Mouse (Mus musculus): ENCODE measurements around the gene Dennd5a. TPM values are rescaled to one million over a fixed set of nuclear protein-coding genes. Genes with fewer than 3 reads are reported as not detected.

Dennd5a gene
- polyA plus RNA-seq, 1 experiment = 54.9 TPM

GRCm38 (mm10) chr7:109924965-109925364 lies 35.3 kb downstream of the Dennd5a start:
- TF ChIP-seq CTCF (IDR thresholded peaks at IDR 0.05; ENCODE audit: control insufficient read depth, insufficient read depth, low read length) (no peak), POLR2A (IDR thresholded peaks at IDR 0.05; ENCODE audit: borderline replicate concordance, control insufficient read depth, low read depth, low read length) (no peak)
- Histone ChIP-seq H3K4me1 (ENCODE audit: control insufficient read depth, insufficient read depth, low read length) (no peaks in the 10 kb centered on the region), H3K27ac (ENCODE audit: control insufficient read depth, insufficient read depth, low read depth, low read length, poor library complexity) (no peak overlapping the region), H3K4me3 (replicated peaks; ENCODE audit: control insufficient read depth, low read depth, low read length) (no peak overlapping the region)
- WGBS = 82% methylated on average over 2 of the region's 2 CpGs

GRCm38 (mm10) chr7:109922889-109923288 lies 37.4 kb downstream of the Dennd5a start:
- TF ChIP-seq POLR2A (IDR thresholded peaks at IDR 0.05; ENCODE audit: borderline replicate concordance, control insufficient read depth, low read depth, low read length) (no peak), CTCF (IDR thresholded peaks at IDR 0.05; ENCODE audit: control insufficient read depth, insufficient read depth, low read length) (no peak)
- no peaks in the 10 kb centered on the region for H3K4me1 ChIP-seq (ENCODE audit: control insufficient read depth, insufficient read depth, low read length)
- no peak overlapping the region for H3K27ac ChIP-seq (ENCODE audit: control insufficient read depth, insufficient read depth, low read depth, low read length, poor library complexity)
- no peak overlapping the region for H3K4me3 ChIP-seq (replicated peaks; ENCODE audit: control insufficient read depth, low read depth, low read length)
- WGBS = 87% methylated on average over 4 of the region's 4 CpGs

DNA sequence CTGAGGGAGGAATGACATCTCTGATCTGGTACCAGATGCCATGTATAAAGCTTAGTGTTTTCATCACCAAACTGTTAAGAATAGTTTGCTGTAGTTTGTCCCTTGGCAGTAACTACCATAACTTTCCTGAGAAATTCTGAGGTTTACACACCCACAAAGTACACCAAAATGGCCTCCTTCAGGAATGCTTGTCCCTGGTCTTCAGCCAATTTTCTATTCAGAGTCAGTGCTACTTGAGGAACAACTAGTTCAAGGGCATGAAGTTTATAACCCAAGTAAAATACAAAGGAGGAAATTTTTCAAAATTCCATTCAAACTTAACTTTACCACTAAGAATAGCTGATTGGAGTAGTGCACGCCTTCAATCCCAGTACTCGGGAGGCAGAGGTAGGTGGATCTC lies 54.1 kb downstream of the Dennd5a start:
- Histone ChIP-seq H3K4me3 (replicated peaks; ENCODE audit: control insufficient read depth, low read depth, low read length) (no peak overlapping the region), H3K4me1 (ENCODE audit: control insufficient read depth, insufficient read depth, low read length) (peaks cover 1% of the 10 kb centered on the region; the same call in 1 of the 2 replicates), H3K27ac (ENCODE audit: control insufficient read depth, insufficient read depth, low read depth, low read length, poor library complexity) (no peak overlapping the region)
- WGBS = 87% methylated on average over 2 of the region's 2 CpGs
- TF ChIP-seq CTCF (IDR thresholded peaks at IDR 0.05; ENCODE audit: control insufficient read depth, insufficient read depth, low read length) (no peak), POLR2A (IDR thresholded peaks at IDR 0.05; ENCODE audit: borderline replicate concordance, control insufficient read depth, low read depth, low read length) (no peak)

GRCm38 (mm10) chr7:109900921-109901320 lies 59.3 kb downstream of the Dennd5a start:
- no peak for TF ChIP-seq CTCF (IDR thresholded peaks at IDR 0.05; ENCODE audit: control insufficient read depth, insufficient read depth, low read length)
- TF ChIP-seq POLR2A (IDR thresholded peaks at IDR 0.05; ENCODE audit: borderline replicate concordance, control insufficient read depth, low read depth, low read length) = no peak
- peaks cover 1% of the 10 kb centered on the region; the same call in 1 of the 2 replicates for H3K4me1 ChIP-seq (ENCODE audit: control insufficient read depth, insufficient read depth, low read length)
- H3K4me3 ChIP-seq (replicated peaks; ENCODE audit: control insufficient read depth, low read depth, low read length) = no peak overlapping the region
- WGBS = 24% methylated on average over 9 of the region's 9 CpGs
- H3K27ac ChIP-seq (ENCODE audit: control insufficient read depth, insufficient read depth, low read depth, low read length, poor library complexity) = peak overlapping the region; percentile 54

GRCm38 (mm10) chr7:109898911-109899310 lies 61.4 kb downstream of the Dennd5a start:
- TF ChIP-seq CTCF (IDR thresholded peaks at IDR 0.05; ENCODE audit: control insufficient read depth, insufficient read depth, low read length) (no peak), POLR2A (IDR thresholded peaks at IDR 0.05; ENCODE audit: borderline replicate concordance, control insufficient read depth, low read depth, low read length) (no peak)
- Histone ChIP-seq H3K4me1 (ENCODE audit: control insufficient read depth, insufficient read depth, low read length) (peaks cover 1% of the 10 kb centered on the region; the same call in 1 of the 2 replicates), H3K4me3 (replicated peaks; ENCODE audit: control insufficient read depth, low read depth, low read length) (no peak overlapping the region), H3K27ac (ENCODE audit: control insufficient read depth, insufficient read depth, low read depth, low read length, poor library complexity) (no peak overlapping the region)

- Histone ChIP-seq H3K4me3 (replicated peaks; ENCODE audit: control insufficient read depth, low read depth, low read length) (no peak overlapping the region), H3K27ac (ENCODE audit: control insufficient read depth, insufficient read depth, low read depth, low read length, poor library complexity) (no peak overlapping the region), H3K4me1 (ENCODE audit: control insufficient read depth, insufficient read depth, low read length) (no peaks in the 10 kb centered on the region)
- TF ChIP-seq CTCF (IDR thresholded peaks at IDR 0.05; ENCODE audit: control insufficient read depth, insufficient read depth, low read length) = peak; percentile 84
- no peak for TF ChIP-seq POLR2A (IDR thresholded peaks at IDR 0.05; ENCODE audit: borderline replicate concordance, control insufficient read depth, low read depth, low read length)
- 43% methylated on average over 3 of the region's 3 CpGs for WGBS
Observed at GRCm38 (mm10) chr7:109892530-109892929, 67.7 kb downstream of the Dennd5a start.

DNA sequence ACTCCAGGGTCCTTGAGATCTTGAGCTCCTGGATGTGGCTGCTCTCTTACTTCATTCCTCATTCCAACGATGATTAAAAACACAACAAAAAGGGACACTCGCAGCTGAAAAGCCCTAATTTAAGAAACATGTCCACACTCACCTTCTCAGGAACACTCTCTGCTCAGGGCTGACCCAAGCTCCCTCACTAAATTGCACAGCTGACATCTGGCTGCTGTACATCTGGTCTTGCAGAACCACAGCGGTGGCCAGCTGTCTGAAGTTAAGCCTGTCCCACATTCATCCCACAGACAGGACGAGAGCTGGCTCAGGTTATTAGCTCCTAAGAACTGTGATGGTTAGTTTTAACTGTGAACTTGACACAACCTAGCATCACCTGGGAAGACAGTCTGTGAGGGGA lies 68.5 kb downstream of the Dennd5a start:
- TF ChIP-seq CTCF (IDR thresholded peaks at IDR 0.05; ENCODE audit: control insufficient read depth, insufficient read depth, low read length) (no peak), POLR2A (IDR thresholded peaks at IDR 0.05; ENCODE audit: borderline replicate concordance, control insufficient read depth, low read depth, low read length) (no peak)
- Histone ChIP-seq H3K4me1 (ENCODE audit: control insufficient read depth, insufficient read depth, low read length) (no peaks in the 10 kb centered on the region), H3K4me3 (replicated peaks; ENCODE audit: control insufficient read depth, low read depth, low read length) (no peak overlapping the region), H3K27ac (ENCODE audit: control insufficient read depth, insufficient read depth, low read depth, low read length, poor library complexity) (no peak overlapping the region)
- 88% methylated on average over 4 of the region's 4 CpGs for WGBS

DNA sequence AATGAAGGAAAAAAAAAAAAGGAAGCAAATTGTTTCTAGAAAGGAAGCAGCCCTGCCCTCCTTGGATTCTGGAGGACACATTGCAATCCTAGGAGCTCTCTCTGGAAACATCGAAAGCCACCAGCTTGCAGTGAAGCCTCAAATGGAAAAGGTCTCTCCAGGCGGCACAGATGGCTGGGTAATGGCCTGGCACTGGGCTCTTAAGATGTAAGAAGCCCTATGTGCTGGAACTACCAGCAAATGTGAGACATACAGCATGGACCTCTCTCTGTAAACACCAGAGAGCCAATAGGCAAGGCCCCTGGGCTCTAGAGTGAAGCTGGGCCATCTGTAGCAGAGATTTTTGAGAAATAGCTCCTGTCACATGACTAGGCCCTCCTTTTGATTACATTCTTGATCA lies 70.0 kb downstream of the Dennd5a start:
- H3K27ac ChIP-seq (ENCODE audit: control insufficient read depth, insufficient read depth, low read depth, low read length, poor library complexity) = no peak overlapping the region
- H3K4me3 ChIP-seq (replicated peaks; ENCODE audit: control insufficient read depth, low read depth, low read length) = no peak overlapping the region
- TF ChIP-seq POLR2A (IDR thresholded peaks at IDR 0.05; ENCODE audit: borderline replicate concordance, control insufficient read depth, low read depth, low read length) = no peak
- TF ChIP-seq CTCF (IDR thresholded peaks at IDR 0.05; ENCODE audit: control insufficient read depth, insufficient read depth, low read length) = no peak
- 72% methylated on average over 2 of the region's 2 CpGs for WGBS
- H3K4me1 ChIP-seq (ENCODE audit: control insufficient read depth, insufficient read depth, low read length) = no peaks in the 10 kb centered on the region

GRCm38 (mm10) chr7:109889300-109889699 lies 71.0 kb downstream of the Dennd5a start:
- Histone ChIP-seq H3K4me3 (replicated peaks; ENCODE audit: control insufficient read depth, low read depth, low read length) (no peak overlapping the region), H3K27ac (ENCODE audit: control insufficient read depth, insufficient read depth, low read depth, low read length, poor library complexity) (peak overlapping the region; percentile 39), H3K4me1 (ENCODE audit: control insufficient read depth, insufficient read depth, low read length) (no peaks in the 10 kb centered on the region)
- TF ChIP-seq CTCF (IDR thresholded peaks at IDR 0.05; ENCODE audit: control insufficient read depth, insufficient read depth, low read length) (no peak), POLR2A (IDR thresholded peaks at IDR 0.05; ENCODE audit: borderline replicate concordance, control insufficient read depth, low read depth, low read length) (no peak)
- 13% methylated on average over 5 of the region's 5 CpGs for WGBS
